Mouse (Mus musculus) liver, embryonic 11.5 days (tissue): Measurements from ENCODE around the gene Lamb1. TPM values are rescaled to one million over a fixed set of nuclear protein-coding genes. Genes with fewer than 3 reads are reported as not detected.

Experiments
- ATAC-seq: fragments of 200-750 bp; cut with Nextera tagmentation; replicated peaks from 2 replicates; pipeline ENCODE4 v1.8.0; 2017; ENCODE audit warnings: moderate number of reproducible peaks, mild to moderate bottlenecking, moderate TSS enrichment, moderate library complexity; ENCODE audit not compliant: low FRiP score
- DNase-seq: peaks from one replicate; pipeline ENCODE4 v3.0.0-alpha.2; 2017; ENCODE audit warnings: low spot score
- H3K27ac ChIP-seq: fragments of 300-500 bp; sonication (generic); 2 replicates; pipeline ENCODE4 v1.5.1; 2014; ENCODE audit warnings: mild to moderate bottlenecking, low read depth, low read length, control low read depth
- H3K27me3 ChIP-seq: fragments of 300-500 bp; sonication (generic); replicated peaks from 2 replicates; pipeline ENCODE4 v1.6.1; 2014; ENCODE audit warnings: low read length, mixed read lengths; ENCODE audit not compliant: control insufficient read depth, insufficient read depth
- H3K36me3 ChIP-seq: fragments of 300-500 bp; sonication (generic); 2 replicates; pipeline ENCODE4 v1.6.1; 2014; ENCODE audit warnings: mild to moderate bottlenecking, low read length, moderate library complexity, mixed read lengths; ENCODE audit not compliant: control insufficient read depth, insufficient read depth
- H3K4me1 ChIP-seq: fragments of 300-500 bp; sonication (generic); replicated peaks from 2 replicates; pipeline ENCODE4 v1.6.1; 2014; ENCODE audit warnings: low read length, mixed read lengths; ENCODE audit not compliant: control insufficient read depth, insufficient read depth
- H3K4me2 ChIP-seq: fragments of 300-500 bp; sonication (generic); 2 replicates; pipeline ENCODE4 v1.6.1; 2014; ENCODE audit warnings: mild to moderate bottlenecking, control low read depth, moderate library complexity
- H3K4me3 ChIP-seq: fragments of 300-500 bp; sonication (generic); 2 replicates; pipeline ENCODE4 v1.5.1; 2014; ENCODE audit warnings: low read depth, low read length, control low read depth
- H3K9ac ChIP-seq: fragments of 300-500 bp; sonication (generic); 2 replicates; pipeline ENCODE4 v1.6.1; 2014; ENCODE audit warnings: low read depth, low read length, control low read depth
- H3K9me3 ChIP-seq: fragments of 300-500 bp; sonication (generic); 2 replicates; pipeline ENCODE4 v1.6.1; 2016; ENCODE audit warnings: low read length, inconsistent platforms, mixed read lengths; ENCODE audit not compliant: control insufficient read depth
- WGBS: fragments of 180-500 bp; shearing (Covaris S2); extraction: QIAGEN DNeasy Blood & Tissue Kit; methylation state at CpG from one replicate; pipeline ENCODE4 v1.1.7; 2014; 5-methylcytosine and 5-hydroxymethylcytosine counted together
- polyA plus RNA-seq: library from polyadenylated mRNA; unstranded; fragments of >200 nt; fragmentation: Nextera tagmentation; extraction: Ambion mirVana; gene quantifications from 2 replicates; pipeline ENCODE4 v1.2.1, GENCODE M21; 2014

Gene Lamb1
- polyA plus RNA-seq, 1 experiment from 2014 or later: 17.0 TPM

DNA sequence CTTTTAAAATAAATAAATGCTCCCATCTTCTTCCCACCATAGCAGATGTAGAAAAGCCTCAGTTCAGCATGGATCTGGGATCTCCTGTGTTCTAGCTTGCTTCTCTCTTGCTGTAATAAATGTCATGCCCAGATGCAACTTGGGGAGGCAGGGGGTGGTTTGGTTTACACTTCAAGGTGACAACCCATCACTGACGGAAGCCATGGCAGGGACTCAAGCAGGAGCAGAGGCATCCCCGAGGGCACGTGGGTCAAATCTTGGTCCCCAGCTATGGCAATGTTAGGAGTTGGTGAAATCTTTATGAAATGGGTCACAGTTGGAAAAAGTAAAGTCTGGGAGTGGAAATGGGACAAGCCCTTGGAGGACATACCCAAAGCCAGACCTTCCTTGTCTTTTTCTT is 20.3 kb upstream of the Lamb1 start:
- no peak overlapping the region for H3K27ac ChIP-seq
- WGBS: 80% methylated on average over 3 of the region's 3 CpGs
- no peak overlapping the region for H3K9ac ChIP-seq
- H3K4me2 ChIP-seq: no peak overlapping the region
- ATAC-seq: no peak
- H3K27me3 ChIP-seq: no peaks in the 10 kb centered on the region
- no peaks in the 10 kb centered on the region for H3K36me3 ChIP-seq
- no peaks in the 10 kb centered on the region for H3K9me3 ChIP-seq
- no peak overlapping the region for H3K4me3 ChIP-seq
- H3K4me1 ChIP-seq: no peaks in the 10 kb centered on the region; the same call in 1 of the 2 replicates
- DNase-seq: no peak

DNA sequence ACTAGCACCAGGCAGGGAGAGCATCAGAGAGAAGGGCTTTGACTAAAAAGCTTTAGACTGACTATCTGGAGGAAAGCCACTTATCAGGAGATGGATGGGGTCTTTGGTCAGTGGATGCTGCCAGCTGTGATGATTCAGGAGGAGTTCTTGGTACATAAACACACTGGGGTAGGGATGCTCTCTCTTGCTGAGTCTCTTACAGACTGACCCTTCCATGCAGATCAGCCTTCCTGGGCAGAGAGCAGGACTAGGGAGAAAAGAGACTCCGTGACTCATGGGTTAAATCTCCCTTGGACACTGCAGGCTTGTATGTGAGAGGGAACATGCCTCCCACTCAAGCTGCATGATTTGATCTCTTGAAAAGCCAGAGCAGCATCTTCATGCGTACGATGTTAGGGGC is 18.9 kb upstream of the Lamb1 start:
- Histone ChIP-seq H3K27ac (no peak overlapping the region), H3K4me1 (no peaks in the 10 kb centered on the region; the same call in 1 of the 2 replicates), H3K36me3 (no peaks in the 10 kb centered on the region), H3K9ac (no peak overlapping the region), H3K4me3 (no peak overlapping the region), H3K4me2 (no peak overlapping the region), H3K9me3 (no peaks in the 10 kb centered on the region), H3K27me3 (no peaks in the 10 kb centered on the region)
- 49% methylated on average over 3 of the region's 3 CpGs for WGBS
- peak; percentile 23 for DNase-seq
- ATAC-seq: no peak

GRCm38 (mm10) chr12:31246615-31247014 is 18.4 kb upstream of the Lamb1 start:
- H3K9me3 ChIP-seq: no peaks in the 10 kb centered on the region
- H3K4me3 ChIP-seq: no peak overlapping the region
- no peaks in the 10 kb centered on the region for H3K27me3 ChIP-seq
- 29% methylated on average over 3 of the region's 3 CpGs for WGBS
- H3K4me1 ChIP-seq: no peaks in the 10 kb centered on the region; the same call in 1 of the 2 replicates
- DNase-seq (peak; percentile 21), ATAC-seq (no peak)
- H3K9ac ChIP-seq: no peak overlapping the region
- no peak overlapping the region for H3K4me2 ChIP-seq
- H3K36me3 ChIP-seq: no peaks in the 10 kb centered on the region
- no peak overlapping the region for H3K27ac ChIP-seq

DNA sequence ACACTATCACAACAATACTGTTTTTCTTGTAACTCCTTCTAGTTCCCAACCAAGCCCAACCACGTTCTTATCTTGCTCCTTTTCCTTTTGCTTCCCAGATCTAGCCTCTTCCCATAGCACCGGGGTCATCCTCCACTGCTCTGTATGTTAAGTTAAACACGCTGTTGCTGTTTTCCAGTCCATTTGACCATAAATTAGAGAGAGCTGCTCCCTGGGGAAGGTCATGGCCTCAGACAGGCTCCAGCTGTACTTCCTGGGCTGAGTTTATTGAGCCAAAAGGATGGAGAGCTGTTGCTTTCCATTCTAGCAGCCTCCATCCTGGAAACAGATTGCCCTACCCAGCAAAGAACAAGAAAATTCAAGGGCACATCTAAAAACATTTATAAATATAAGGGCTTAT is 16.9 kb upstream of the Lamb1 start:
- no peak for ATAC-seq
- no peak overlapping the region for H3K9ac ChIP-seq
- H3K4me2 ChIP-seq: no peak overlapping the region

GRCm38 (mm10) chr12:31248681-31249080 is 16.4 kb upstream of the Lamb1 start:
- no peaks in the 10 kb centered on the region for H3K9me3 ChIP-seq
- DNase-seq (no peak), ATAC-seq (no peak)
- WGBS: 30% methylated on average over 10 of the region's 10 CpGs
- H3K27me3 ChIP-seq: no peaks in the 10 kb centered on the region
- no peaks in the 10 kb centered on the region; the same call in 1 of the 2 replicates for H3K4me1 ChIP-seq
- no peak overlapping the region for H3K4me2 ChIP-seq
- no peak overlapping the region for H3K4me3 ChIP-seq
- no peak overlapping the region for H3K9ac ChIP-seq
- H3K36me3 ChIP-seq: no peaks in the 10 kb centered on the region
- no peak overlapping the region for H3K27ac ChIP-seq

More for the DNA sequence above, 16.9 kb upstream of the Lamb1 start:
- peak; percentile 5 for DNase-seq
- H3K9me3 ChIP-seq: no peaks in the 10 kb centered on the region
- H3K4me3 ChIP-seq: no peak overlapping the region
- no peaks in the 10 kb centered on the region for H3K27me3 ChIP-seq
- 37% methylated on average over 3 of the region's 3 CpGs for WGBS
- no peaks in the 10 kb centered on the region; the same call in 1 of the 2 replicates for H3K4me1 ChIP-seq
- no peak overlapping the region for H3K27ac ChIP-seq
- H3K36me3 ChIP-seq: no peaks in the 10 kb centered on the region

DNA sequence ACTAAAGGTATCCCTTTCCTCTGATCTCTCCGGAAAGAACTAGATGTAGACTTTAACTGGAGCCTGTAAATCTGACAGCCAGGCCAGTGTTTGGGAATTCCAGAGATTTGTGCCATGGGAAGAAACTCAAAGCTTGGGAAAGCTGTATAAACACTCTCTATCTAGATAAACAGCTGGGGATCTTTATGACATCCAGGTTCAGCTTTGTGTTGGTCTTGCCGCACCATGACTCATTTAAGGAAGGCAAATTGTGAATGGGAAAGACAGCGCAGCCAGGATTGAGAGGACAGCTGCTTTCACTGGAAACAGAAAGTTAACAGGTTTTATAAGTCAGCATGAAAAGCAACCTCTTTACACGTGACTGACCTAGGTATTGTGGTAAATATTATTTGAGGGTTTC is 12.8 kb upstream of the Lamb1 start:
- no peaks in the 10 kb centered on the region for H3K27me3 ChIP-seq
- H3K9me3 ChIP-seq: no peaks in the 10 kb centered on the region
- H3K4me1 ChIP-seq: no peaks in the 10 kb centered on the region; the same call in 1 of the 2 replicates
- no peak overlapping the region for H3K4me2 ChIP-seq
- H3K36me3 ChIP-seq: no peaks in the 10 kb centered on the region
- no peak overlapping the region for H3K9ac ChIP-seq
- ATAC-seq (no peak), DNase-seq (no peak)
- no peak overlapping the region for H3K4me3 ChIP-seq
- no peak overlapping the region for H3K27ac ChIP-seq
- WGBS: 52% methylated on average over 4 of the region's 4 CpGs

DNA sequence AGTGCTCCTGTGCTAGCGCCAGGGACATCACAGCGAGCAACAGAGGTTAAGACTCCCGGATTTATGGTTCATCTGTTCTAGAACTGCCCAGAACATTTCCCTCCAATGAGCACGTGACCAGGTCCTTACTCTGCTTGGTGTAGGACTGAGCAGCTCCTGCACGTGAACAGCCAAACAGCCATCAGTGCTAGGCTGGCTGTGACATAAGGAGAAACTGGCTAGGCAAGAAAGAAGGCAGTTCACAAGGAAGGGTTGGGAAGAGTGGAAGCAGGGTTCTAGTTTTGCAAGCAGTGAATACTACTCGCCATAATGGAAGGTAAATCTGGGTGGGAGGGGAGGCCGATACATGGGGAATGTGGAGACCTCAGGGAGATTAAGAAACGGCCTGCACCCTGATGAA is 10.1 kb upstream of the Lamb1 start:
- 68% methylated on average over 8 of the region's 8 CpGs for WGBS
- ATAC-seq (no peak), DNase-seq (no peak)
- no peaks in the 10 kb centered on the region for H3K27me3 ChIP-seq
- no peaks in the 10 kb centered on the region for H3K9me3 ChIP-seq
- no peak overlapping the region for H3K4me3 ChIP-seq
- no peaks in the 10 kb centered on the region for H3K36me3 ChIP-seq
- H3K27ac ChIP-seq: no peak overlapping the region
- no peaks in the 10 kb centered on the region for H3K4me1 ChIP-seq
- no peak overlapping the region for H3K9ac ChIP-seq
- no peak overlapping the region for H3K4me2 ChIP-seq

DNA sequence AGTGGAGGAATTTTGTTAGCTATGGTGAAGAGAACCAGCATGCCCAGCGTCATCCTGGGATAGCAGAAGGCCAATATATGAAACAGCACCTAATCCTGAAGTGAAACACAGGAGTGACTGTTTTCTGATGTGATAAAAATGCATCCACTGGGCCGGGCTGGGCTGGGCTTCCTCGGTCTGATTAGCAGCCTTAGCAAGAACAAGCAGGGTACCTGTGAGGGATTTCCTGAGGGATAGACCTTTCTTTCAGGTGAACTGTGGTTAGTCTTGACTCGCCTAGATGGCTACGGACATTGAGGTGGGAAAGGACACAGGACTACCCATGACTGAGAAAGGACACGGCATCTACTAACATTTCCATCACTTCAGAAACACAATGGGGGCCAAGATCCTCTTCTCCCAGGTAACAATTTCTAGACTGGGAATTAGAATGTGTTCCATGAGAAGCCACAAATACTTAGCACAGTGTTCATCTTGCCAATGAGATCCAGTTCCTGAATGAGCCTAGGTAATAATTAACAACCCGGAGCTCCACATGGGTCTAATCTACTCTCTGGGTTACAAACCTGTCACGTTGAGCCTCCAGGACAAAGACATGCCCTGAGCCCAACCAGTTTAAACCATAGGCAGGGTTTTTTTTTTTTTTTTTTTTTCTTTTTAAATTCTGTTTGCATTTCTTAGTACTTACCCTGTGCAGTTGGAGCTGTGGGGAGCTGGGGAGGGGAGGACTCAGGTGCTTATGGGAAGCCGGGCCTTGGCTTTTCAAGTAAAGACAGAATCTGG is 8.7 kb upstream of the Lamb1 start:
- 74% methylated on average over 9 of the region's 9 CpGs for WGBS
- no peak; the same call in 1 of the 2 replicates for ATAC-seq
- no peaks in the 10 kb centered on the region for H3K4me1 ChIP-seq
- no peaks in the 10 kb centered on the region for H3K36me3 ChIP-seq
- H3K27me3 ChIP-seq: no peaks in the 10 kb centered on the region
- no peak overlapping the region for H3K27ac ChIP-seq
- H3K4me2 ChIP-seq: no peak overlapping the region
- H3K9me3 ChIP-seq: no peaks in the 10 kb centered on the region
- no peak overlapping the region for H3K4me3 ChIP-seq
- H3K9ac ChIP-seq: no peak overlapping the region
- no peak for DNase-seq

- 75% methylated on average over 3 of the region's 3 CpGs for WGBS
- no peaks in the 10 kb centered on the region for H3K9me3 ChIP-seq
These were observed 3.2 kb upstream of the Lamb1 start for GRCm38 (mm10) chr12:31261882-31262281.

More at GRCm38 (mm10) chr12:31261882-31262281, 3.2 kb upstream of the Lamb1 start:
- no peaks in the 10 kb centered on the region for H3K36me3 ChIP-seq
- H3K4me1 ChIP-seq: no peaks in the 10 kb centered on the region; the same call in 1 of the 2 replicates
- H3K4me3 ChIP-seq: no peak overlapping the region
- H3K27me3 ChIP-seq: peaks cover 30% of the 10 kb centered on the region
- no peak overlapping the region for H3K4me2 ChIP-seq
- no peak for ATAC-seq
- H3K27ac ChIP-seq: no peak overlapping the region
- H3K9ac ChIP-seq: no peak overlapping the region
- no peak for DNase-seq
